Mouse (Mus musculus): ENCODE results near the gene Sclt1. TPM values are rescaled to one million over a fixed set of nuclear protein-coding genes. Genes with fewer than 3 reads are reported as not detected.

Gene Sclt1
- polyA plus RNA-seq, 1 experiment from 2014 or later: 22.1 TPM

GRCm38 (mm10) chr3:41604629-41605321 lies 137.5 kb downstream of the Sclt1 start:
- peaks cover 55% of the 10 kb centered on the region for H3K4me1 ChIP-seq (replicated peaks)
- WGBS: 93% methylated on average over 12 of the region's 12 CpGs
- no peak overlapping the region for H3K9ac ChIP-seq
- peaks cover 23% of the 10 kb centered on the region for H3K36me3 ChIP-seq
- H3K4me3 ChIP-seq: no peak overlapping the region
- H3K9me3 ChIP-seq: no peaks in the 10 kb centered on the region
- no peak for ATAC-seq (ENCODE audit: low FRiP score)
- no peak overlapping the region for H3K27ac ChIP-seq
- H3K4me2 ChIP-seq: no peak overlapping the region
- H3K27me3 ChIP-seq: no peaks in the 10 kb centered on the region

DNA sequence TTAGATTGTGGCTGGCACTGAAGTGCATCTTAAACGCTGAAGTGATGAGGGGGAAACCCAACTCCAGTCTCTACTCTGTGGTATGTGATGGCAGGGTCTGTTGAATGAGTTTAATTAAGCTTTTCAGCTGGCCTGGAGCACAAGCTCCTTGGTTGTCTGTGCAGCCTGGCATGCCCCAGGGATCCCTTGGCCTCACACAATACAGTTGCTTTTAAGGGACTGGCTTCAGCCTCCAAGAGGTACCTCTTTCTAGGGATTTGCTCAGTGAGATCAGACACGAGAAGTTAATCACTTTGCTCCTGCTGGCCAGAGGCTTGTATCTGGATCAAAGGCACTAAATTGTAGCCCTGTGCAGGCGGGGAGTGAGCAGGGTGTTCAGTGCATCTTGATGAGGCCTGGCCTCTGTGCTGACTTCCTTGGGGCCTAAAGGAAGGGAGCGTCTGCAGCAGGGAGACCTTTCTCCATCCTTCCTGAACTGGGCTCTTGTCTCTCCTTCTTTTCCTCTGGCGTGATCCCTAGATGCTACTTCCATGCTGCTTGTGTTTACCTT lies 138.8 kb downstream of the Sclt1 start:
- Histone ChIP-seq H3K4me1 (replicated peaks) (peaks cover 55% of the 10 kb centered on the region), H3K4me2 (no peak overlapping the region), H3K9me3 (no peaks in the 10 kb centered on the region), H3K27me3 (no peaks in the 10 kb centered on the region), H3K27ac (peak overlapping the region; percentile 63), H3K36me3 (peaks cover 27% of the 10 kb centered on the region), H3K9ac (no peak overlapping the region), H3K4me3 (no peak overlapping the region)
- 45% methylated on average over 5 of the region's 5 CpGs for WGBS
- ATAC-seq (ENCODE audit: low FRiP score): peak; percentile 27

- H3K9ac ChIP-seq: peak overlapping the region; percentile 43; the same call in 1 of the 2 replicates
- peak overlapping the region; percentile 63 for H3K27ac ChIP-seq
- H3K4me1 ChIP-seq (replicated peaks): peaks cover 55% of the 10 kb centered on the region
- peaks cover 33% of the 10 kb centered on the region for H3K36me3 ChIP-seq
- no peak overlapping the region for H3K4me3 ChIP-seq
- H3K9me3 ChIP-seq: no peaks in the 10 kb centered on the region
- ATAC-seq (ENCODE audit: low FRiP score): no peak
- H3K27me3 ChIP-seq: no peaks in the 10 kb centered on the region
- no peak overlapping the region for H3K4me2 ChIP-seq
- WGBS: 63% methylated on average over 10 of the region's 10 CpGs
Measured at GRCm38 (mm10) chr3:41602933-41603332, 139.4 kb downstream of the Sclt1 start.

DNA sequence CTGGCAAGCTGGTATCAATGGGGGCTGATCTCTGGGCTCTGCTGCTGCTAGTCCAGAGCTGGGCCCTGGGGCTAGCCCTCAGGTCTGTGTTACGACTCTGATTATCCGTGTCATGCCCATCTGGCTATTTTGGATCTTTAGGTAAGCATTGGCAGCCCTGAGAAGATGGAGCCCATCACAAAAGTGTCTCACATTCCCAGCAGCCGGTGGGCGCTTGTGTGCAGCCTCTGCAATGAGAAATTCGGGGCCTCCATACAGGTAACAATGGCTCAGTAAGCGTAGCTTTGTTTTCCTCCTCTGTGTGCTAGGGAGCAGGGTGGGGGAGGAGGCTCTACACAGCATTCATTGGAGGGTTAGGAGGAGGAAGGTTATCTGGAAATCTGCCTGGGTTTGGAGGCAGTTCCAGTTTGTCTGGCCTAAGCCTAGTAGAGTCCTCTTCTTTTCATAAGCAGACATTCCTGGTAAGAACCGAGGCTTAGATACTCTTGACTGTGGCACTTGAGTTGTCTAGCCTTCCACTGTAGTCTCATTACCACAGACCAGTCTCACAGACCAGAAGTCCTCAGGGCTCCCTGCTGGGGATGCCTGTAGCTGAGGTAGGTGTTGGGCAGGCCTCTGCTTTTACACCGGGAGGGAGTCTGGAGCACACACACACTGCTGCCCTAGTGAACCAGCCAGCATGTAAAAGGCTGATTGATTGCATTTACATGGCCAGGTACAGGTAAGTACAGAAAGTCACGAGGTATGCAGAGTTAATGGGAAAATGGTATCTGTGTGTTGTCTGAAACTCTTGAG lies 140.9 kb downstream of the Sclt1 start:
- Histone ChIP-seq H3K4me1 (replicated peaks) (peaks cover 46% of the 10 kb centered on the region), H3K36me3 (peaks cover 42% of the 10 kb centered on the region), H3K9ac (no peak overlapping the region), H3K27ac (no peak overlapping the region), H3K4me3 (no peak overlapping the region), H3K9me3 (no peaks in the 10 kb centered on the region), H3K27me3 (no peaks in the 10 kb centered on the region), H3K4me2 (no peak overlapping the region)
- ATAC-seq (ENCODE audit: low FRiP score): no peak
- 80% methylated on average over 9 of the region's 9 CpGs for WGBS

- 79% methylated on average over 14 of the region's 14 CpGs for WGBS
- Histone ChIP-seq H3K4me3 (no peak overlapping the region), H3K27ac (no peak overlapping the region), H3K9me3 (no peaks in the 10 kb centered on the region), H3K9ac (no peak overlapping the region; the same call in 1 of the 2 replicates), H3K4me2 (no peak overlapping the region), H3K27me3 (no peaks in the 10 kb centered on the region), H3K4me1 (replicated peaks) (peaks cover 33% of the 10 kb centered on the region), H3K36me3 (peaks cover 47% of the 10 kb centered on the region)
- peak; percentile 50; the same call in 1 of the 2 replicates for ATAC-seq (ENCODE audit: low FRiP score)
Measured at GRCm38 (mm10) chr3:41599806-41600589, 142.3 kb downstream of the Sclt1 start.

DNA sequence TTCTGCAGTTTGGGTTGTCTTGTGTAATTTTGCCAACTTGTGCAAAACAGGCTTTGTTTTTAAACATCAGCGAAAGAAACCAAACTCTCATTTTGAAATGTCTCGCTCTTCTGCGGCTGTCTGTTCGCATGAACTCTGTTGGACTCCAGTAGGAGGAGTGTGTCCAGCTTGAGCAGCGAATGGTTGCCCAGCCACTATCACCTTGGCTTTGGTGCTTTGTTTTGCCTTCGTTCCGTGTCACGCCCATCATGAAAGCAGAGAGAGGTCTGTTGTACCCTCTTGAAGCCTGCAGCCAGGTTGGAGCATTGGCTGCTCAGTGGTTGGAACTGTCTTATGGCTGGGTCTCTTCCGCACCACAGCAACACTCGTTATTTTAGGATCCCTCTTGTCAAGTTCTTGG lies 143.1 kb downstream of the Sclt1 start:
- Histone ChIP-seq H3K9me3 (no peaks in the 10 kb centered on the region), H3K36me3 (peaks cover 46% of the 10 kb centered on the region), H3K27ac (no peak overlapping the region), H3K9ac (no peak overlapping the region), H3K4me1 (replicated peaks) (peaks cover 26% of the 10 kb centered on the region), H3K27me3 (no peaks in the 10 kb centered on the region), H3K4me2 (no peak overlapping the region), H3K4me3 (no peak overlapping the region)
- no peak for ATAC-seq (ENCODE audit: low FRiP score)
- WGBS: 90% methylated on average over 10 of the region's 10 CpGs

- Histone ChIP-seq H3K4me3 (no peak overlapping the region), H3K27me3 (no peaks in the 10 kb centered on the region), H3K4me2 (no peak overlapping the region), H3K4me1 (replicated peaks) (peaks cover 17% of the 10 kb centered on the region), H3K9ac (no peak overlapping the region), H3K27ac (no peak overlapping the region), H3K9me3 (no peaks in the 10 kb centered on the region), H3K36me3 (peaks cover 55% of the 10 kb centered on the region)
- 81% methylated on average over 9 of the region's 9 CpGs for WGBS
- ATAC-seq (ENCODE audit: low FRiP score): no peak
Measured at GRCm38 (mm10) chr3:41598412-41598811, 143.9 kb downstream of the Sclt1 start.

DNA sequence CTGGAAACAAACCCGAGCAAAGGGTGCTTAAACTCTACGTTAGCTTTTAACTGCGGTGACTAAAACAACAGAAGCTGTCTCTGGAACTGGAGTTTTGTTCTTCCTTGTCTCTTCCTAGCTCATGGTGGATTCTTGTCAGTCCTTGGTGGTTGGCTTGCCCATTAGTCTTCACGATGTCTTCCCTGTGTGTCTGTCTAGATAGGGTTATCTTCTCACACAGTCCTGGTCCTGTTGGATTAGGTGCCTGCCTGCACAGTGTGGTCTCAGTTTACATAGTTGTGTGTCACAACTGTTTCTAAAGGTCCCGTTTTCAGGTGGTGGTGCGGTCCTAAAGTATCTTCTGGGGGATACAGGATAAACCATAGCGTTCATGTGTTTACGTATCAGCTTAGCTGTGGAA lies 145.3 kb downstream of the Sclt1 start:
- WGBS: 95% methylated on average over 8 of the region's 8 CpGs
- ATAC-seq (ENCODE audit: low FRiP score): no peak

GRCm38 (mm10) chr3:41595010-41595409 lies 147.3 kb downstream of the Sclt1 start:
- H3K36me3 ChIP-seq: peaks cover 72% of the 10 kb centered on the region
- 89% methylated on average over 4 of the region's 4 CpGs for WGBS
- no peaks in the 10 kb centered on the region for H3K27me3 ChIP-seq

More for the DNA sequence above, 145.3 kb downstream of the Sclt1 start:
- Histone ChIP-seq H3K4me3 (no peak overlapping the region), H3K9me3 (no peaks in the 10 kb centered on the region), H3K9ac (no peak overlapping the region), H3K27ac (no peak overlapping the region), H3K4me1 (replicated peaks) (peaks cover 6% of the 10 kb centered on the region; the same call in 1 of the 2 replicates), H3K27me3 (no peaks in the 10 kb centered on the region), H3K4me2 (no peak overlapping the region), H3K36me3 (peaks cover 63% of the 10 kb centered on the region)

DNA sequence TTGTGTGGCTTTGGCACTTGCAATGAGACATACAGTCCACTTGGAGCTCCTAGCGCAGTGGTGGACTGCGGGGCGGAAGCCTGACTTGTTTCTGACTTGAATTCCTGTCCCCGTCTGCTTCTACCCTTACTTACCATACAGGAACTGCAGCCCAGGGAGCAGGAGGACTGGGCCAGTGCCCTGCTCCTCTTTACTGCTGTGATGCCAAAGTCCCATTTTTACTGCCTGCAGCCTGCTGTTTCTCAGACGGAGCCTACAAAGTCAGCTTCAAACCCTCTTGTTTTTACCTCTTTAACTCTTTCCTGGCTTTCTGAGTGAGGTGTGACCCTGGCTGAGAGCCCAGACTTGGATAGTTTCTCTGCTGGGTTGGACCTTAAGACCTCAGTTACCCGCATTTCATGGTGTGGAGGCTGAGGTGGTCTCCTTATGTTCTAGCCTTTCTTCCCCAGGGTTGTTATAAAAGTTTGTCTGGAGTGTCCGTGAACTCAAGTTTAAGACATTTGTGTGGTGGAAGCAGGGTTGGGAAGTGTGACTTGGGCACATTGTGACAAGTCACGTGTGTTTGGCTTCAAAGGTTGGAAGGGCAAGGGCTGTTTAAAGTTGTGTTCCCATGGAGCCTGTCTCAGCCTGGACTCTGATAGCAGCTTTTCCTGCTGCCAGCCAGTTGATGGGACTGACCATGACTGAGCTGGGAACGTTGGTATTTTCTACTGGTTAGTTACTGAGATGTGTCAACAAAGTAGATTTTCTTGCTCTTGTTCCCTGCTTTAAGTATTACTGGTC lies 148.0 kb downstream of the Sclt1 start:
- WGBS: 89% methylated on average over 9 of the region's 9 CpGs
- peaks cover 70% of the 10 kb centered on the region for H3K36me3 ChIP-seq
- no peak overlapping the region for H3K4me2 ChIP-seq
- ATAC-seq (ENCODE audit: low FRiP score): no peak
- H3K9me3 ChIP-seq: no peaks in the 10 kb centered on the region
- H3K27ac ChIP-seq: no peak overlapping the region
- H3K9ac ChIP-seq: no peak overlapping the region
- H3K4me1 ChIP-seq (replicated peaks): no peaks in the 10 kb centered on the region
- H3K4me3 ChIP-seq: no peak overlapping the region
- no peaks in the 10 kb centered on the region for H3K27me3 ChIP-seq

More at GRCm38 (mm10) chr3:41595010-41595409, 147.3 kb downstream of the Sclt1 start:
- Histone ChIP-seq H3K4me2 (no peak overlapping the region), H3K9ac (no peak overlapping the region), H3K4me3 (no peak overlapping the region), H3K9me3 (no peaks in the 10 kb centered on the region), H3K4me1 (replicated peaks) (peaks cover 2% of the 10 kb centered on the region; the same call in 1 of the 2 replicates), H3K27ac (no peak overlapping the region)
- no peak for ATAC-seq (ENCODE audit: low FRiP score)

GRCm38 (mm10) chr3:41592805-41593204 lies 149.5 kb downstream of the Sclt1 start:
- Histone ChIP-seq H3K27ac (no peak overlapping the region), H3K4me3 (no peak overlapping the region), H3K4me2 (no peak overlapping the region), H3K4me1 (replicated peaks) (0 out of 2 replicates have a peak, but pooled peaks cover 3% of the 10 kb centered on the region), H3K27me3 (no peaks in the 10 kb centered on the region), H3K9ac (no peak overlapping the region), H3K9me3 (no peaks in the 10 kb centered on the region), H3K36me3 (peaks cover 62% of the 10 kb centered on the region)
- 90% methylated on average over 7 of the region's 7 CpGs for WGBS
- no peak for ATAC-seq (ENCODE audit: low FRiP score)

Measured in hindbrain, embryonic 13.5 days (tissue).